Mouse (Mus musculus) forebrain, embryonic 11.5 days (tissue): Measurements from ENCODE around the gene Ccdc13. TPM values are rescaled to one million over a fixed set of nuclear protein-coding genes. Genes with fewer than 3 reads are reported as not detected.
A peak's percentile ranks its signal among the peaks of the same experiment; 100 is the strongest.

Experiments
- ATAC-seq: fragments of 200-750 bp; cut with Nextera tagmentation; replicated peaks from 2 replicates; pipeline ENCODE4 v1.8.0; 2017; ENCODE audit warnings: moderate TSS enrichment; ENCODE audit not compliant: low FRiP score
- DNase-seq: peaks from one replicate; pipeline ENCODE4 v3.0.0-alpha.2; 2017; ENCODE audit warnings: low spot score
- H3K27ac ChIP-seq: fragments of 300-500 bp; sonication (generic); 2 replicates; pipeline ENCODE4 v1.5.1; 2014; ENCODE audit warnings: low read depth, low read length
- H3K27me3 ChIP-seq: fragments of 300-500 bp; sonication (generic); 2 replicates; pipeline ENCODE4 v1.6.1; 2014; ENCODE audit warnings: mild to moderate bottlenecking, low read length, mixed read lengths; ENCODE audit not compliant: control insufficient read depth, insufficient read depth
- H3K36me3 ChIP-seq: fragments of 300-500 bp; sonication (generic); 2 replicates; pipeline ENCODE4 v1.6.1; 2014; ENCODE audit warnings: mild to moderate bottlenecking, low read length, moderate library complexity, mixed read lengths; ENCODE audit not compliant: control insufficient read depth, insufficient read depth
- H3K4me1 ChIP-seq: fragments of 300-500 bp; sonication (generic); replicated peaks from 2 replicates; pipeline ENCODE4 v1.6.1; 2014; ENCODE audit warnings: low read length, mixed read lengths; ENCODE audit not compliant: control insufficient read depth, insufficient read depth
- H3K4me2 ChIP-seq: fragments of 300-500 bp; sonication (generic); 2 replicates; pipeline ENCODE4 v1.6.1; 2014; ENCODE audit warnings: low read depth, mild to moderate bottlenecking, low read length, moderate library complexity, mixed read lengths; ENCODE audit not compliant: severe bottlenecking
- H3K4me3 ChIP-seq: fragments of 300-500 bp; sonication (generic); 2 replicates; pipeline ENCODE4 v1.5.1; 2014; ENCODE audit warnings: low read depth, low read length
- H3K9ac ChIP-seq: fragments of 300-500 bp; sonication (generic); 2 replicates; pipeline ENCODE4 v1.6.1; 2014; ENCODE audit warnings: low read length
- H3K9me3 ChIP-seq: fragments of 300-500 bp; sonication (generic); 2 replicates; pipeline ENCODE4 v1.6.1; 2016; ENCODE audit warnings: low read length, mixed read lengths; ENCODE audit not compliant: control insufficient read depth
- WGBS: fragments of 180-500 bp; shearing (Covaris S2); extraction: QIAGEN DNeasy Blood & Tissue Kit; methylation state at CpG from one replicate; pipeline ENCODE4 v1.1.7; 2014; 5-methylcytosine and 5-hydroxymethylcytosine counted together
- polyA plus RNA-seq: library from polyadenylated mRNA; unstranded; fragments of >200 nt; fragmentation: Nextera tagmentation; extraction: Ambion mirVana; gene quantifications from 2 replicates; pipeline ENCODE4 v1.2.1, GENCODE M21; 2014

Ccdc13 gene
- polyA plus RNA-seq, 1 experiment from 2014 or later = 2.7 TPM

- peak; percentile 19 for DNase-seq
- Histone ChIP-seq H3K4me3 (no peak overlapping the region), H3K9me3 (no peaks in the 10 kb centered on the region), H3K36me3 (no peaks in the 10 kb centered on the region), H3K4me2 (no peak overlapping the region), H3K4me1 (no peaks in the 10 kb centered on the region), H3K9ac (no peak overlapping the region), H3K27ac (no peak overlapping the region), H3K27me3 (no peaks in the 10 kb centered on the region)
- no peak for ATAC-seq
- WGBS = 90% methylated on average over 5 of the region's 5 CpGs
Measured at GRCm38 (mm10) chr9:121869432-121869831, 30.2 kb upstream of the Ccdc13 start.

DNA sequence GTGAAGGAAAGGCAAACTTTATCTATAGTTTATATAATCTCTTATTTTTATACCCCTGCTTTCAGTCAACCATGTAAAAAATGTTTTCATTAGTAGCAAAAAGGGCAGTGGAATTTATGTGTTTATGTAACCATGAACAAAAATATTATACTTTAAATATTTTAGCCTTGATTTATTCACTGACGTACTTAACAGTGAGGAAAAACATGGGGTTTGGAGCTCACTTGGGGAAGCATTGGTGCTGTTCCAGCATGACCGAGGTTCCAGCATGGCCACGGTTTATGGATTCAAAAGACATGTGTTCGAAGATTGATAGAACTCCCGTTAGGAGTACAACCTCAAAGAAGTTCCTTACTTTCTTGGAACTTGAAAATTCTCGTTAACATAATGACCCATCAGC is 29.0 kb upstream of the Ccdc13 start:
- H3K4me2 ChIP-seq = no peak overlapping the region
- H3K9ac ChIP-seq = no peak overlapping the region
- H3K4me3 ChIP-seq = no peak overlapping the region
- H3K9me3 ChIP-seq = no peaks in the 10 kb centered on the region
- no peak for ATAC-seq
- no peak overlapping the region for H3K27ac ChIP-seq
- H3K27me3 ChIP-seq = no peaks in the 10 kb centered on the region
- DNase-seq = peak; percentile 26
- WGBS = 81% methylated on average over 6 of the region's 6 CpGs
- H3K4me1 ChIP-seq = no peaks in the 10 kb centered on the region
- H3K36me3 ChIP-seq = no peaks in the 10 kb centered on the region

GRCm38 (mm10) chr9:121867632-121868031 is 28.4 kb upstream of the Ccdc13 start:
- DNase-seq (peak; percentile 10), ATAC-seq (no peak)
- Histone ChIP-seq H3K9ac (no peak overlapping the region), H3K36me3 (no peaks in the 10 kb centered on the region), H3K27me3 (no peaks in the 10 kb centered on the region), H3K4me1 (no peaks in the 10 kb centered on the region), H3K4me2 (no peak overlapping the region), H3K9me3 (no peaks in the 10 kb centered on the region), H3K27ac (no peak overlapping the region), H3K4me3 (no peak overlapping the region)
- WGBS = 91% methylated on average over 6 of the region's 6 CpGs

GRCm38 (mm10) chr9:121865425-121866008 is 26.3 kb upstream of the Ccdc13 start:
- no peak for ATAC-seq
- Histone ChIP-seq H3K9ac (no peak overlapping the region), H3K9me3 (no peaks in the 10 kb centered on the region), H3K4me3 (no peak overlapping the region), H3K4me2 (no peak overlapping the region), H3K27ac (no peak overlapping the region), H3K27me3 (no peaks in the 10 kb centered on the region), H3K36me3 (no peaks in the 10 kb centered on the region), H3K4me1 (no peaks in the 10 kb centered on the region)
- DNase-seq = peak; percentile 8
- 43% methylated on average over 3 of the region's 3 CpGs for WGBS

- no peak overlapping the region for H3K27ac ChIP-seq
- 72% methylated on average over 4 of the region's 4 CpGs for WGBS
- H3K36me3 ChIP-seq = no peaks in the 10 kb centered on the region
- H3K4me2 ChIP-seq = no peak overlapping the region
- DNase-seq = no peak
- H3K4me1 ChIP-seq = no peaks in the 10 kb centered on the region
- H3K4me3 ChIP-seq = no peak overlapping the region
- H3K9me3 ChIP-seq = no peaks in the 10 kb centered on the region
- ATAC-seq = no peak
- H3K27me3 ChIP-seq = no peaks in the 10 kb centered on the region
- no peak overlapping the region for H3K9ac ChIP-seq
Measured at GRCm38 (mm10) chr9:121864837-121865236, 25.6 kb upstream of the Ccdc13 start.

GRCm38 (mm10) chr9:121860921-121861320 is 21.7 kb upstream of the Ccdc13 start:
- Histone ChIP-seq H3K4me2 (no peak overlapping the region), H3K9me3 (no peaks in the 10 kb centered on the region), H3K27ac (no peak overlapping the region), H3K36me3 (no peaks in the 10 kb centered on the region), H3K27me3 (no peaks in the 10 kb centered on the region), H3K9ac (no peak overlapping the region), H3K4me3 (no peak overlapping the region), H3K4me1 (peaks cover 3% of the 10 kb centered on the region; the same call in 1 of the 2 replicates)
- DNase-seq (no peak), ATAC-seq (no peak)
- WGBS = 89% methylated on average over 2 of the region's 2 CpGs

DNA sequence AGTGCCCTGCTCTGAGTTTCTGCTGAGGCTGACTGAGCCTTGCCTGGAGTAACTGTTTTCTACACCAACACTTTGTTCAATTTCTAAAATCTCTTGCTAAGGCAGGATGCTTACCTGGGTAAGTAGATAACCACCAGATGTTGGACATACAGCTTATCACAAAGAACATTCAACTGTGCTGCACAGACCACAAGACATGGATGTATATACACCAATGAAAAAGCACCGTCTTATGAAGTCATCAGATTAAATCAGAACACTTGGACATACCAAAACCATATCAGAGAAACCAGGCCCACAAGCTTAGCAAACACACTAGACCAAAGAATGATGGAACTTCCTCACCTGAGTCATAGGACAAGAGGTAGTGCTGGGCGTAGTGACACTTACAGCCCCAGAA is 20.1 kb upstream of the Ccdc13 start:
- no peak for ATAC-seq
- WGBS = 94% methylated on average over 2 of the region's 2 CpGs
- Histone ChIP-seq H3K4me1 (peaks cover 3% of the 10 kb centered on the region; the same call in 1 of the 2 replicates), H3K9ac (no peak overlapping the region), H3K4me3 (no peak overlapping the region), H3K27ac (no peak overlapping the region), H3K4me2 (no peak overlapping the region), H3K36me3 (no peaks in the 10 kb centered on the region), H3K27me3 (no peaks in the 10 kb centered on the region), H3K9me3 (no peaks in the 10 kb centered on the region)
- DNase-seq = no peak

GRCm38 (mm10) chr9:121858153-121858488 is 18.9 kb upstream of the Ccdc13 start, which contains the start of gene Higd1a:
Gene Higd1a, minus strand, starts transcription at chr9:121858362.
- H3K27me3 ChIP-seq = no peaks in the 10 kb centered on the region
- H3K27ac ChIP-seq = peak within 1 kb of the TSS; percentile 96
- no peaks in the 10 kb centered on the region for H3K36me3 ChIP-seq
- WGBS = 11% methylated on average over 6 of the region's 6 CpGs
- ATAC-seq (no peak), DNase-seq (no peak)
- peak within 1 kb of the TSS; percentile 86 for H3K4me3 ChIP-seq
- H3K9ac ChIP-seq = peak within 1 kb of the TSS; percentile 82
- H3K9me3 ChIP-seq = no peaks in the 10 kb centered on the region
- peaks cover 3% of the 10 kb centered on the region; the same call in 1 of the 2 replicates for H3K4me1 ChIP-seq
- peak within 1 kb of the TSS; percentile 94 for H3K4me2 ChIP-seq

DNA sequence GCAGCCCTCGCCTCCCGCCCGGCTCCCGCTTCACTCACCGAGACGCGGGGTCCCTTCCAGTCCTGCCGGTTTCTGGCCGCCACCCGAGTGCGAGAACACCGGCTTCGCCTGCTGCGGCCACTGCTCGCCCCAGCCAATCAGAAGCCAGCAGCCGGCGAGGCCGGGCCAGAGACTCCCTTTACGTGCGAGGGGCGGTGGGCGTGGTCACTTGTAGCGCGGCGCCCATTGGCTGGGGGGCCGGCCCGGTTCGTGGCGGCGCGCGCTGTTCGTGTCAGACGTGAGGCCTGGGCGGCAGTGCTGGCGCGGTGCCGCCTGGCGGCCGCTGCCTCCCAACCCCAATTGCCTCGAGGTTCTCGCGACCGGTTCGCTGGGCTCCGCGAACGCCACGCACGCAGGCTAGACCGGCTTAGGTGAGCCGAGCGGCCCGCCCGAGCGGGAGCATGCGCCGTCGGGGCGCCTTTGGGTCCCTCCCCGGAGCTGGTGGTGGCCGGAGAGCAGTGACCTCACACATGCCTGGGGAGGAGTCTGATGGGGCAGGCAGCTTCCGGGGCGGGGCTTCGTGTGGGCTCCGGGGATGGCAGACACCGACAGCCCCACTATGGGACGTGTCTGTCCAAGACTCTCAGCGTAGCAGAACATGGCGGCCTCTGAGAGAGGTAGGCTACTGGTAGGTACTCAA is 18.4 kb upstream of the Ccdc13 start:
- Histone ChIP-seq H3K4me1 (peaks cover 3% of the 10 kb centered on the region; the same call in 1 of the 2 replicates), H3K4me3 (peak overlapping the region; percentile 86), H3K4me2 (peak overlapping the region; percentile 94), H3K9ac (peak overlapping the region; percentile 82), H3K27ac (peak overlapping the region; percentile 96), H3K27me3 (no peaks in the 10 kb centered on the region), H3K36me3 (no peaks in the 10 kb centered on the region), H3K9me3 (no peaks in the 10 kb centered on the region)
- ATAC-seq = peak; percentile 98
- WGBS = under 1% methylated on average over 70 of the region's 70 CpGs
- peak; percentile 99 for DNase-seq
